Mouse (Mus musculus) yolk sac, embryonic 10.5 days (tissue): Measurements from ENCODE around the gene Apobec4.
"Not testable (repeated sequence)": the region's sequence is repeated elsewhere in the genome, so short reads cannot be mapped to it uniquely, and the experiment has no call there.

Source experiments
- DNase-seq: peaks from one replicate; pipeline ENCODE4 v3.0.0-alpha.2; 2017; ENCODE audit warnings: low spot score

The Apobec4 gene

GRCm38 (mm10) chr1:152766804-152767748 is 16.7 kb downstream of the Apobec4 start:
- no peak for DNase-seq

GRCm38 (mm10) chr1:152767749-152768488 is 17.6 kb downstream of the Apobec4 start:
- DNase-seq = peak; percentile 71

- DNase-seq = no peak
These were observed 20.7 kb downstream of the Apobec4 start for GRCm38 (mm10) chr1:152771016-152771415.

GRCm38 (mm10) chr1:152774601-152775000 is 24.2 kb downstream of the Apobec4 start:
- DNase-seq = not testable (repeated sequence)

GRCm38 (mm10) chr1:152779071-152779737 is 28.9 kb downstream of the Apobec4 start:
- DNase-seq = peak; percentile 68

- no peak for DNase-seq
These were observed 34.3 kb downstream of the Apobec4 start for GRCm38 (mm10) chr1:152784620-152785019.

GRCm38 (mm10) chr1:152785446-152785845 is 35.1 kb downstream of the Apobec4 start:
- not testable (repeated sequence) for DNase-seq

GRCm38 (mm10) chr1:152786953-152787352 is 36.6 kb downstream of the Apobec4 start:
- no peak for DNase-seq

GRCm38 (mm10) chr1:152788121-152788660 is 37.8 kb downstream of the Apobec4 start:
- peak; percentile 90 for DNase-seq

- peak; percentile 75 for DNase-seq
These were observed 39.9 kb downstream of the Apobec4 start for GRCm38 (mm10) chr1:152790254-152790653.

- peak; percentile 77 for DNase-seq
These were observed 40.5 kb downstream of the Apobec4 start for GRCm38 (mm10) chr1:152790821-152791220.

- peak; percentile 66 for DNase-seq
These were observed 40.9 kb downstream of the Apobec4 start for GRCm38 (mm10) chr1:152791269-152791668.

- no peak for DNase-seq
These were observed 42.6 kb downstream of the Apobec4 start for GRCm38 (mm10) chr1:152792736-152793494.

- DNase-seq = no peak
These were observed 43.3 kb downstream of the Apobec4 start for GRCm38 (mm10) chr1:152793495-152794130.

- DNase-seq = no peak
These were observed 45.4 kb downstream of the Apobec4 start for GRCm38 (mm10) chr1:152795688-152796255.

- no peak for DNase-seq
These were observed 46.4 kb downstream of the Apobec4 start for GRCm38 (mm10) chr1:152796683-152797263.

GRCm38 (mm10) chr1:152798125-152798524 is 47.8 kb downstream of the Apobec4 start:
- no peak for DNase-seq

- DNase-seq = peak; percentile 73
These were observed 49.5 kb downstream of the Apobec4 start, which contains the start of gene Ncf2 for GRCm38 (mm10) chr1:152799897-152800296. TSS of gene Ncf2 (plus strand) at chr1:152800194.

GRCm38 (mm10) chr1:152800633-152801176 is 50.4 kb downstream of the Apobec4 start:
- DNase-seq = no peak

GRCm38 (mm10) chr1:152804907-152805306 is 54.6 kb downstream of the Apobec4 start:
- DNase-seq = no peak
